Comparison of ENCODE assay signal across 8 mouse cellular contexts in the genomic region with DNA sequence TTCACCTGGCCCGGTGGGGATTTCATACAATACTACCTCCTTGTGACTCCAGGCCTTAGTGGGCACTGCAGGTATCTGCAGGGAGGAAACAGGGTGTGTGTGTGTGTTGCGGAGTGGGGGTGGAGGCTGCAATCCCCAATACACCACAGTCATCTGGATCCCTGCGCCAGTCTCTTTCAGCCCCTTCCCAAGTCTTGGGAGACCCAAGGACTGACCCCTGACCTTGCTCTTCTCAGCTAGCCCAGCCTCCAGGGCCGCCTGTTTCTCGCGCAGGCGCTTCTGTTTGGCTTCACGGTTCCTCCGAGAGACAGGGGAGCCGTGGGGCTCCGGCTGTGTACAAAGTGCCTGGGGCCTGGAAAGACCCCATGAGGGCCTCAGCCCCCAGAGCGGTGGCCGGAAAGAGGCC. TPM values are rescaled to one million over a fixed set of nuclear protein-coding genes. Genes with fewer than 3 reads are reported as not detected.
DNase-seq lines count a peak whose midpoint lies in the region; ATAC-seq and TF ChIP-seq lines count a peak whose summit lies in the region.

No protein-coding gene starts in this region.

- peak overlapping the region; percentile 84 for H3K4me3 ChIP-seq in thymus, adult 2 months (ENCODE audit: control insufficient read depth, insufficient read depth, low read length)
- peak overlapping the region; percentile 73 for H3K4me3 ChIP-seq in limb, embryonic 13.5 days
- H3K4me3 ChIP-seq in neural tube, embryonic 14.5 days (ENCODE audit: low read depth, low read length), result peak overlapping the region; percentile 73

- no peaks in the 10 kb centered on the region for H3K27me3 ChIP-seq in thymus, adult 2 months (ENCODE audit: control insufficient read depth, insufficient read depth, low read length)
- no peaks in the 10 kb centered on the region for H3K27me3 ChIP-seq in limb, embryonic 13.5 days
- H3K27me3 ChIP-seq in neural tube, embryonic 14.5 days (ENCODE audit: control insufficient read depth, insufficient read depth, low read length), result no peaks in the 10 kb centered on the region

- H3K36me3 ChIP-seq in thymus, adult 2 months (ENCODE audit: control insufficient read depth, insufficient read depth, low read length), result peaks cover 8% of the 10 kb centered on the region
- H3K36me3 ChIP-seq in limb, embryonic 13.5 days, result peaks cover 53% of the 10 kb centered on the region
- H3K36me3 ChIP-seq in neural tube, embryonic 14.5 days (ENCODE audit: control insufficient read depth, insufficient read depth, low read length), result peaks cover 2% of the 10 kb centered on the region; the same call in 1 of the 2 replicates

- TF ChIP-seq POLR2A in thymus, adult 2 months (IDR thresholded peaks at IDR 0.05; ENCODE audit: control insufficient read depth, extremely low read depth, insufficient read depth, low read length, poor library complexity), result no peak

- WGBS in thymus, adult 2 months, result 5% methylated on average over 13 of the region's 13 CpGs
- WGBS in limb, embryonic 13.5 days, result 2% methylated on average over 13 of the region's 13 CpGs
- 5% methylated on average over 13 of the region's 13 CpGs for WGBS in neural tube, embryonic 14.5 days

- no peaks in the 10 kb centered on the region for H3K9me3 ChIP-seq in limb, embryonic 13.5 days
- H3K9me3 ChIP-seq in neural tube, embryonic 14.5 days (ENCODE audit: control insufficient read depth, low read length), result no peaks in the 10 kb centered on the region

- peak overlapping the region; percentile 96 for H3K4me2 ChIP-seq in limb, embryonic 13.5 days (replicated peaks)
- H3K4me2 ChIP-seq in neural tube, embryonic 14.5 days (ENCODE audit: low read depth, low read length), result peak overlapping the region; percentile 97

- peak overlapping the region; percentile 88 for H3K9ac ChIP-seq in limb, embryonic 13.5 days
- H3K9ac ChIP-seq in neural tube, embryonic 14.5 days (replicated peaks; ENCODE audit: low read depth, low read length), result peak overlapping the region; percentile 79

- H3K27ac ChIP-seq in thymus, adult 2 months (ENCODE audit: control insufficient read depth, insufficient read depth, low read length), result peak overlapping the region; percentile 50
- peak overlapping the region; percentile 83 for H3K27ac ChIP-seq in limb, embryonic 13.5 days
- H3K27ac ChIP-seq in neural tube, embryonic 14.5 days (ENCODE audit: low read depth, low read length), result peak overlapping the region; percentile 79

- ATAC-seq in granulocyte monocyte progenitor cell, adult 5-6 weeks (replicated peaks; ENCODE audit: poor library complexity, severe bottlenecking), result peak; percentile 5; the same call in 1 of the 2 replicates
- ATAC-seq in limb, embryonic 13.5 days (ENCODE audit: low FRiP score, low read depth), result peak; percentile 49
- ATAC-seq in neural tube, embryonic 14.5 days (ENCODE audit: low read depth), result peak; percentile 62

- DNase-seq in embryo, embryonic 10 days (ENCODE audit: low spot score), result peak; percentile 79
- DNase-seq in embryo, embryonic 9.5 days (ENCODE audit: extremely low spot score), result no peak
- DNase-seq in thymus, adult 2 months, result no peak
- no peak for DNase-seq in thymus, adult 18-20 months
- no peak for DNase-seq in layer of hippocampus, adult 11-12 months (ENCODE audit: low spot score)

- H3K4me1 ChIP-seq in thymus, adult 2 months (replicated peaks; ENCODE audit: control insufficient read depth, insufficient read depth, low read length), result peaks cover 44% of the 10 kb centered on the region
- H3K4me1 ChIP-seq in limb, embryonic 13.5 days, result peaks cover 14% of the 10 kb centered on the region
- peaks cover 5% of the 10 kb centered on the region; the same call in 1 of the 2 replicates for H3K4me1 ChIP-seq in neural tube, embryonic 14.5 days (ENCODE audit: control insufficient read depth, insufficient read depth, low read length)

- no peak for TF ChIP-seq CTCF in thymus, adult 2 months (IDR thresholded peaks at IDR 0.05; ENCODE audit: borderline replicate concordance, control insufficient read depth, extremely low read depth, insufficient read depth, low read length, poor library complexity)

RNA-seq across cellular contexts. Expression of a gene that starts 0.5 kb away (rescaled TPM):
- 153 and 171 TPM in 2 replicates for polyA plus RNA-seq in thymus, adult 2 months (2012; rRNA removed)
- total RNA-seq in granulocyte monocyte progenitor cell, adult 5-6 weeks (2014; fragmentation: Nextera tagmentation), result 7.3 and 30.1 TPM in 2 replicates
- total RNA-seq in granulocyte monocyte progenitor cell, adult 5-6 weeks (2017), result 7.8 and 16.2 TPM in 2 replicates
- 17.8 and 21.0 TPM in 2 replicates for polyA plus RNA-seq in limb, embryonic 13.5 days (2015; fragmentation: Nextera tagmentation; extraction: Ambion mirVana)
- polyA plus RNA-seq in neural tube, embryonic 14.5 days (2014; fragmentation: Nextera tagmentation; extraction: Ambion mirVana), result 10.7 and 11.7 TPM in 2 replicates

RNA-seq across cellular contexts. Expression of a gene that starts 6.7 kb away (rescaled TPM):
- 317 and 352 TPM in 2 replicates for polyA plus RNA-seq in thymus, adult 2 months (2012; rRNA removed)
- total RNA-seq in granulocyte monocyte progenitor cell, adult 5-6 weeks (2014; fragmentation: Nextera tagmentation), result 20.3 and 41.9 TPM in 2 replicates
- total RNA-seq in granulocyte monocyte progenitor cell, adult 5-6 weeks (2017), result 32.6 and 40.4 TPM in 2 replicates
- 45.3 and 48.0 TPM in 2 replicates for polyA plus RNA-seq in limb, embryonic 13.5 days (2015; fragmentation: Nextera tagmentation; extraction: Ambion mirVana)
- polyA plus RNA-seq in neural tube, embryonic 14.5 days (2014; fragmentation: Nextera tagmentation; extraction: Ambion mirVana), result 20.7 and 21.0 TPM in 2 replicates

RNA-seq across cellular contexts. Expression of a gene that starts 23.4 kb away (rescaled TPM):
- 0.05 and 0.11 TPM in 2 replicates for polyA plus RNA-seq in thymus, adult 2 months (2012; rRNA removed)
- total RNA-seq in granulocyte monocyte progenitor cell, adult 5-6 weeks (2014; fragmentation: Nextera tagmentation), result not detected in 2 replicates
- total RNA-seq in granulocyte monocyte progenitor cell, adult 5-6 weeks (2017), result not detected in 2 replicates
- 0.11 and 0.24 TPM in 2 replicates for polyA plus RNA-seq in limb, embryonic 13.5 days (2015; fragmentation: Nextera tagmentation; extraction: Ambion mirVana)
- polyA plus RNA-seq in neural tube, embryonic 14.5 days (2014; fragmentation: Nextera tagmentation; extraction: Ambion mirVana), result not detected in 2 replicates

RNA-seq across cellular contexts. Expression of a gene that starts 37.6 kb away (rescaled TPM):
- polyA plus RNA-seq in thymus, adult 2 months (2012; rRNA removed), result 33.6 and 43.6 TPM in 2 replicates
- total RNA-seq in granulocyte monocyte progenitor cell, adult 5-6 weeks (2014; fragmentation: Nextera tagmentation), result not detected in 2 replicates
- not detected in 2 replicates for total RNA-seq in granulocyte monocyte progenitor cell, adult 5-6 weeks (2017)
- 47.1 and 57.9 TPM in 2 replicates for polyA plus RNA-seq in limb, embryonic 13.5 days (2015; fragmentation: Nextera tagmentation; extraction: Ambion mirVana)
- 48.6 and 65.6 TPM in 2 replicates for polyA plus RNA-seq in neural tube, embryonic 14.5 days (2014; fragmentation: Nextera tagmentation; extraction: Ambion mirVana)

RNA-seq across cellular contexts. Expression of a gene that starts 40.4 kb away (rescaled TPM):
- 0.09 and 0.23 TPM in 2 replicates for polyA plus RNA-seq in thymus, adult 2 months (2012; rRNA removed)
- total RNA-seq in granulocyte monocyte progenitor cell, adult 5-6 weeks (2014; fragmentation: Nextera tagmentation), result not detected in 2 replicates
- not detected in 2 replicates for total RNA-seq in granulocyte monocyte progenitor cell, adult 5-6 weeks (2017)
- not detected in 2 replicates for polyA plus RNA-seq in limb, embryonic 13.5 days (2015; fragmentation: Nextera tagmentation; extraction: Ambion mirVana)
- not detected in 2 replicates for polyA plus RNA-seq in neural tube, embryonic 14.5 days (2014; fragmentation: Nextera tagmentation; extraction: Ambion mirVana)

Comparison
In these comparisons a context has a peak if more than half of its experiments do, and no peak if none do; other contexts are left out.
1. ATAC-seq: peak in every context shown above with its lines; median percentile 62 in neural tube, embryonic 14.5 days; 49 in limb, embryonic 13.5 days; 5 in granulocyte monocyte progenitor cell, adult 5-6 weeks.